Comparison of ENCODE assay signal across 9 mouse cellular contexts in genomic region chr9:62810095-62810494, GRCm38 (mm10). TPM values are rescaled to one million over a fixed set of nuclear protein-coding genes. Genes with fewer than 3 reads are reported as not detected.
A peak's percentile ranks its signal among the peaks of the same experiment; 100 is the strongest.
DNase-seq lines count a peak whose midpoint lies in the region; ATAC-seq and TF ChIP-seq lines count a peak whose summit lies in the region.
"Had no signal": no experiment of that assay in that cellular context is flagged by ENCODE, and none has a peak within 500 bp of the region (broad histone marks: within the 10 kb centered on the region; RNA-seq: fewer than 3 reads in every experiment).

No protein-coding gene starts in this region.

- H3K4me3 ChIP-seq in lung, embryonic 15.5 days = peak overlapping the region; percentile 100
- peak overlapping the region; percentile 100 for H3K4me3 ChIP-seq in forebrain, embryonic 10.5 days
- peak overlapping the region; percentile 100 for H3K4me3 ChIP-seq in limb, embryonic 12.5 days (replicated peaks)
- H3K4me3 ChIP-seq in small intestine, adult 2 months (ENCODE audit: low read depth, low read length) = peak overlapping the region; percentile 72

- peaks cover 30% of the 10 kb centered on the region for H3K4me1 ChIP-seq in lung, embryonic 15.5 days
- peaks cover 45% of the 10 kb centered on the region for H3K4me1 ChIP-seq in forebrain, embryonic 10.5 days
- peaks cover 23% of the 10 kb centered on the region for H3K4me1 ChIP-seq in limb, embryonic 12.5 days (replicated peaks)
- H3K4me1 ChIP-seq in small intestine, adult 2 months (ENCODE audit: control insufficient read depth, insufficient read depth, insufficient read length, low read length) = peaks cover 6% of the 10 kb centered on the region; the same call in 1 of the 2 replicates

- no peaks in the 10 kb centered on the region for H3K27me3 ChIP-seq in lung, embryonic 15.5 days
- no peaks in the 10 kb centered on the region for H3K27me3 ChIP-seq in forebrain, embryonic 10.5 days (ENCODE audit: poor library complexity, severe bottlenecking)
- no peaks in the 10 kb centered on the region for H3K27me3 ChIP-seq in limb, embryonic 12.5 days
- no peaks in the 10 kb centered on the region for H3K27me3 ChIP-seq in small intestine, adult 2 months (ENCODE audit: control insufficient read depth, insufficient read depth, low read length)

- H3K4me2 ChIP-seq in lung, embryonic 15.5 days = peak overlapping the region; percentile 85
- peak overlapping the region; percentile 98 for H3K4me2 ChIP-seq in limb, embryonic 12.5 days

- H3K9me3 ChIP-seq in lung, embryonic 15.5 days = no peaks in the 10 kb centered on the region
- H3K9me3 ChIP-seq in forebrain, embryonic 10.5 days = no peaks in the 10 kb centered on the region
- no peaks in the 10 kb centered on the region for H3K9me3 ChIP-seq in limb, embryonic 12.5 days

- no peaks in the 10 kb centered on the region for H3K36me3 ChIP-seq in lung, embryonic 15.5 days
- peaks cover 11% of the 10 kb centered on the region for H3K36me3 ChIP-seq in forebrain, embryonic 10.5 days (replicated peaks)
- no peaks in the 10 kb centered on the region for H3K36me3 ChIP-seq in limb, embryonic 12.5 days
- no peaks in the 10 kb centered on the region for H3K36me3 ChIP-seq in small intestine, adult 2 months (ENCODE audit: control insufficient read depth, insufficient read depth, low read length)

- 10% methylated on average over 8 of the region's 8 CpGs for WGBS in lung, embryonic 15.5 days
- WGBS in forebrain, embryonic 10.5 days = 29% methylated on average over 8 of the region's 8 CpGs
- WGBS in limb, embryonic 12.5 days = 15% methylated on average over 8 of the region's 8 CpGs
- 16% methylated on average over 8 of the region's 8 CpGs for WGBS in small intestine, adult 2 months

- peak overlapping the region; percentile 99 for H3K9ac ChIP-seq in lung, embryonic 15.5 days
- H3K9ac ChIP-seq in limb, embryonic 12.5 days (replicated peaks) = peak overlapping the region; percentile 91

- TF ChIP-seq CTCF in small intestine, adult 2 months (IDR thresholded peaks at IDR 0.05; ENCODE audit: extremely low read depth, insufficient read length, insufficient replicate concordance, low read depth, low read length) = no peak

- ATAC-seq in lung, embryonic 15.5 days (ENCODE audit: borderline replicate concordance, extremely low read depth, low FRiP score, low TSS enrichment) = no peak
- no peak for ATAC-seq in limb, embryonic 12.5 days (ENCODE audit: insufficient number of reproducible peaks, insufficient read depth, low FRiP score, low TSS enrichment, low read depth)

- no peak for TF ChIP-seq POLR2A in small intestine, adult 2 months (IDR thresholded peaks at IDR 0.05; ENCODE audit: low read depth, low read length)

- H3K27ac ChIP-seq in lung, embryonic 15.5 days = no peak overlapping the region
- H3K27ac ChIP-seq in forebrain, embryonic 10.5 days = peak overlapping the region; percentile 99; the same call in 1 of the 2 replicates
- no peak overlapping the region for H3K27ac ChIP-seq in limb, embryonic 12.5 days
- H3K27ac ChIP-seq in small intestine, adult 2 months (ENCODE audit: insufficient read depth, low read depth, low read length) = no peak overlapping the region

- no peak for DNase-seq in lung, postnatal 36 days
- DNase-seq in forebrain, embryonic 10.5 days (ENCODE audit: extremely low spot score, low spot score) = no peak
- DNase-seq in cerebellum, adult 8-10 months = no peak
- DNase-seq in ovary, adult 18-20 months (ENCODE audit: low spot score) = no peak
- DNase-seq: adrenal gland, postnatal 36 days; kidney, postnatal 4 days had no signal

RNA-seq across cellular contexts. Expression of gene Fem1b, which starts 1.6 kb away (rescaled TPM):
- 20.8 and 21.7 TPM in 2 replicates for polyA plus RNA-seq in lung, embryonic 15.5 days (2015; fragmentation: Nextera tagmentation; extraction: Ambion mirVana)
- polyA plus RNA-seq in forebrain, embryonic 10.5 days (2016; fragmentation: Nextera tagmentation; extraction: Ambion mirVana) = 33.8 and 35.2 TPM in 2 replicates
- 30.4 and 31.6 TPM in 2 replicates for polyA plus RNA-seq in limb, embryonic 12.5 days (2016; fragmentation: Nextera tagmentation; extraction: Ambion mirVana)
- 3.0 and 4.7 TPM in 2 replicates for polyA plus RNA-seq in small intestine, adult 2 months (2012; rRNA removed)

RNA-seq across cellular contexts. Expression of gene Cln6, which starts 28.5 kb away (rescaled TPM):
- polyA plus RNA-seq in lung, embryonic 15.5 days (2015; fragmentation: Nextera tagmentation; extraction: Ambion mirVana) = 19.6 and 22.4 TPM in 2 replicates
- 14.9 and 16.5 TPM in 2 replicates for polyA plus RNA-seq in forebrain, embryonic 10.5 days (2016; fragmentation: Nextera tagmentation; extraction: Ambion mirVana)
- 13.4 and 14.2 TPM in 2 replicates for polyA plus RNA-seq in limb, embryonic 12.5 days (2016; fragmentation: Nextera tagmentation; extraction: Ambion mirVana)
- 25.0 and 51.2 TPM in 2 replicates for polyA plus RNA-seq in small intestine, adult 2 months (2012; rRNA removed)

RNA-seq across cellular contexts. Expression of gene Calml4, which starts 47.8 kb away (rescaled TPM):
- polyA plus RNA-seq in lung, embryonic 15.5 days (2015; fragmentation: Nextera tagmentation; extraction: Ambion mirVana) = 11.8 and 12.8 TPM in 2 replicates
- 0.21 and 0.48 TPM in 2 replicates for polyA plus RNA-seq in forebrain, embryonic 10.5 days (2016; fragmentation: Nextera tagmentation; extraction: Ambion mirVana)
- 3.8 and 4.1 TPM in 2 replicates for polyA plus RNA-seq in limb, embryonic 12.5 days (2016; fragmentation: Nextera tagmentation; extraction: Ambion mirVana)
- polyA plus RNA-seq in small intestine, adult 2 months (2012; rRNA removed) = 73.8 and 101 TPM in 2 replicates
